Mouse (Mus musculus): ENCODE data around the gene BC034090.
"Not testable (repeated sequence)": the region's sequence is repeated elsewhere in the genome, so short reads cannot be mapped to it uniquely, and the experiment has no call there.

BC034090 gene

DNA sequence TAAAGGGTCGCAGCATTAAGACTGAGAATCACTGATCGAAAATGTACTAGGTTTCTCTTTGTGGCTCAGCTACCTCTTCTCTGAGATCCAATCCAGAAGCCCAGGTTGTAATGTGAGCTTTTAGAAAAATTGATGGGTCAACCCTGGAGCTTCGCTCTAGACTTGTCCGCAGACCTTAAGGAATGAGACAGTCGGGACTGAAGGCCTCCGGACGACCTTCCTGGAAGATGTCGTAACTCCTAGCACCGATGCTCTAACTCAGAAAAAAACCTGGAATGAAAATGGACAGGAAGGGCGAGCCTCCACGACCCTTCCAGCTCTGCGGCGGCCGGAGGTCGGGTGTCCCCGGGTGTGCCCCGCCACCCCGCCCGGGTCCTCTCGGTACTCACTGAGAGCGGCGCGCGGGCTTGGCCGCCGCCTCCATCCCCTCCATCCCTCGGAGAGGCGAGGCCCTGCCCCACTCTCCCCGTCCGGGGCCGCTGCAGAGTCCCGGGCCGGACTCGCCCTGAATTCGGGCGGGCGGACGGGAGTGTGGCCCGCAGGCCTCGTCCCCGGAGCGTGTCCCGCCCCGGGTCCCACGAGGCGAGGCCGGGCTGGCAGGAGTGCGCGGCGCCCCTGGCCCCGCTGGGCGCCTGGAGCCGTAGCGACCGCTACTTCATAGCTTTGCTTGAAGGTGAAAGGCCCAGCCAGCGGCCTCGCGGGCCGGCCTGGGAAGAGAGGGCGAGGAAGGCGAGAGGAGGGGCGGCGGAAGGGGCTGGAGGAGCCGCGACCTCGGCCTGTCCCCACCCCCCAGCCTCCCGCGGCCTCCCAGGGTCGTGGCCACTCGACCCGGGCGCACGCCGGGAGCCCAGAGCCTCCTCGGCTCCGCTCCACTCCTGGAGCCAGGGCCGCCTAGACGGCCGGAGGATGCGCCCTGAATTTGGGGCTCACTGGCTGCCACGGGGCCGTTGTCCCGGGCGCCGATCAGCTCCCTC, at the start of gene BC034090:
BC034090 (minus strand) TSS at position 648 of the 974 bp plus-strand sequence.
- peak; percentile 37 to 55 for DNase-seq

DNA sequence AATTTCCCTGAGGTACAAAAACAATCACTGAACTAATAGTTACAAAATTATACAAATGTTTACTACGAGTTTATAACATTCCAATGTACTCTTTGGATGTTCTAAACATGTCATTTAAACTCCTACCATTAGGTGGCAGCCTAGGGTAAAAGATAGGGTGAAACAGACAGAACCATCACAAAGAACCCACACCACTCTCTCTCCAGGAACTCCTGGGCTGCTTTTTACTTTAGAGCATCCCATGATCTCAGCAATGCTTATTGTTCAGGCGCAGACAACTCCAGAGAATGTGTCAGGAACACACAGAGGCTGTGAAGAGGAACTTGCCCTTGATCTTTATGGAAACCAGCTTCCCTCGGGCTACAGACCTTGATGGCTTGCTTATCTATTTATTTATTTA, 49.2 kb upstream of the BC034090 start:
- DNase-seq = peak; percentile 33 to 48

DNA sequence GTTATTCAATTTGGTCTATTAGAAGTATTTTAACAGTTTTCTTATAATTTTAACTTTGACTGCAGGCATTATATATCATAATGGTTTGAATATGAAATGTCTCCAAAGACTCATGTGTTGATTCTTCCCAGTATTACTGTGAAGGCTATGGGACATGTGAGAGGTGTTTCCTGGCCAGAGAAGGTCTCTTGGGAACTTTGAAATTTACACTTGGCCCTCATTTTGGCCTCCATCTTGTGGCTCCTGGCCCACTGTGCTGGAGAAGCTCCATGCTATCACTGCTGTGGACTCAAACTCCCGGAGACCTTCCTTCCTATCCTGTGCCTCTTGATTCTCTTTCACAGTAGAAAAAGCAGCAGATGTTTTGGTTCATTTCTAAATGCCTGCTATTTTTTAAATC, 45.2 kb upstream of the BC034090 start:
- no peak for DNase-seq

DNA sequence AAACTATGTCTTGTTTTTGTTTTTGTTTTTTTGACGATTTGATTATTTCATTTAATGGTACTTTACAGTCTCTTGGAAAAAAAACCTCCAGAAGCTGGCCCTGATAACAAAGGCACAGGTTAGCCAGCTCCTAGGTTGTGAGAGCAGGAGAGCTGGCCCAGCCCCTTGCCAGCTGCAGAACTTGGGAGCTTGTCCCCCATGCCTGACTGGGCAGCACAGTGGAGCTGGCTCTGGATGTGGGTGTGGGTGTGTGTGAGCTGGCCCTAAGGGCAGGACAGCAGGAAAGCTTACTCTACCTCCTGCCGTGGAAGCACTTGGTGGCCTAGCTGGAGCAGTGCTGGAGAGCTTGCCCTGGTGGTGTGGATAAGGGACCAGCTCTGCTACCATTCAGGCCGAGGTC, 43.8 kb upstream of the BC034090 start:
- DNase-seq = no peak

DNA sequence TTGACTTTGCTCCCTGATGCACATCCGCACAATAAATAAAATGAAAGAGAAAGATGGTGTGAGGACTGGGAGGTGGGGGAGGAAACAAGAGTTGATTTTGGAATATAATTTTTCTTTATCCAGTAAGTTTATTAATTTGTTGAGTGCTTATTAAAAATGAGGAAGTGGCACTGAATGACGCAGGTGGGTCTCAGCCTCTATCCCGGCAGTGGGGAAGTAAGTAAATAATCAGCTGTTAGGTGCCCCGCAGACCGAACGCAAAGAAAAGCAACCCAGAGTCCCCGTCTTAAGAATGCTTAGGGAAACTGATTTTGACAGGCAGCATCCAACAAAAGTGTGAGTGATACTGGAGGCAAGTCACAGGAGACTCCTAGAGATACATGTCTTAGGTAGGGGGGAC, 39.6 kb upstream of the BC034090 start:
- no peak for DNase-seq

DNA sequence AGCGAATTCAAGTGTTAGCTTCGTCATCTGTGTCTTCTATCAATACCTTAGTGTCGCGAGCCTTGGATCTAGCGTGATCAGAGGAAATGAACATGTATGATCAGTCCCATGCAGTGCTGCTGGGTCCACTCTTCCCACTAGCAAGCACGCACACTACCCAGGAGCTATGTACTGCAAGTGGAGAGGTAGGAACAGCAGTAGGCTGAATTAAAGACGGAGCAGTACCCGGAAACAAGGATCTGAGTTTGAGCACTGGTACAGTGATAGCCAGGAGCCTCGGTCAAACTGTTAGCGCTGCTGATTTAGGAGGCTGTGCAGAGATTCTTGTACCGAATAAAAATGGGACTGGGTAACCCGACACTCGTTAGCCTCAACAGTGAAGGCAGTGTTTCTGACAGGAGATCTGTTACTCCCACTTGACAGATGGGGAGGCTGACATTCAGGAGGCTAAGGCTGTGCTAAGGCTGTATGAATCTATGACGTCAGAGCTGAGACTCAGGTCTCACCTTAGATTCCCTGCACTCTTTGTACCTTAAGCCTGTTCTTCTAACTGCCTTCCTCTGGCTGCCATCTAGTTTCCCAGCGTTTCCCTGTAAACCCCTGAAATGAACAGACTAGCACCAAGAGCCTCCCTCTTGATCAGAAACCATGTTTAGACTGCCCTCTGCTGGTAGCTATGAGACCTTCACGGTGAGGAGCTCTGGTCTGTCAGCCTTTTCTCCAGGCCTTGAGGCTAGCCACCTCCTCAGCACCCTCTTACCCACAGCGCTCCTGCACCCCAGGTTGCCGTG, 37.0 kb upstream of the BC034090 start:
- DNase-seq = peak; percentile 68 to 80

DNA sequence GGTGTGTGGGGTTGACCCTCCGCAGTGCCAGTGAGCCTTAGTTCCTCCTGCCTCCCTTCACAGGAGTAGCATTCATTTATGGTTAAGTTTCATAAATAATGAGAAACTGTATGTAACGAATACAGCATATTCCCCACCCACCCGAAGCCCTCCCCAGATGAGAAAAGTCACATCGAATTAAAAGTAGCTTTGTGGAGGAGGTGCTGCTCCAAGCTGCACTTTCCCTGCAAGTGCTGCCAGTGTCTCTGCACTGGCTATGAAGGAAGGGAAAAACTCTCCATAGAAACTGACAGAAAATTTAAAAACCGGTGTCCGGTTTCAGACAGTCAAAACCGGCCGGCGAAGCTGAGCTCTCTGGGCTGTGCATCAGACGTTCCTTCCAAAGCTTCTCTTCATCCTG, 36.1 kb upstream of the BC034090 start:
- DNase-seq = no peak

DNA sequence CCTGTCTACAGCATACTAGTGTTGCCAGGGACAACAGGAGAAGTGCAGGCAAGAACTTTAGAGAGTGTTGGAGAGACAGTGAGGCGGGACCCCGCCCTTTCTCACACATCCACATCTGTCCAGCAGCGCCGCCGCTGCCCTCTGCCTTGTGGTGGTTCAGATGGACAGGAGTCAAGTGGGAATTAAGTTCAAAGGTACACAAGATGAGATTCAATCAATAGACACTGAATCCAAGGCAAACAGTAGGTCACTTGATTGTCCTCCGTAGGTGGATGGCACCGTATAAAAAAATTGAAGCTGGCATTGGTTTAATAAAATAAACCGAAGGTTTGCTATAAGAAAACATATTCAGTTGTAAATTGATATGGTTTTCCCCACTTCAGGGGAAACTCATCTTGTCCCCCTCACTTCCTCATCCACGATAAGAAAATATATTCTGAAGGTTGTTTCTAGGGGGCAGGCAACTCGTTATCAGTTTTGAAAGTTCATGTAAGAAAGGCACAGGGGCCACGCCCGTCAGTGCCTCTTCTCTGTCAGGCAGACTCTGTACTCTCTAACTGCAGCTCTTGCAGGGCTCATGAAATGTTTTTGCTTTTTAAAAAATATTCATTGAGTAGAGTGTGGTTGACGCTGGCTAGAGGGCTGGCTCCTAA, 32.3 kb upstream of the BC034090 start:
- DNase-seq = no peak

DNA sequence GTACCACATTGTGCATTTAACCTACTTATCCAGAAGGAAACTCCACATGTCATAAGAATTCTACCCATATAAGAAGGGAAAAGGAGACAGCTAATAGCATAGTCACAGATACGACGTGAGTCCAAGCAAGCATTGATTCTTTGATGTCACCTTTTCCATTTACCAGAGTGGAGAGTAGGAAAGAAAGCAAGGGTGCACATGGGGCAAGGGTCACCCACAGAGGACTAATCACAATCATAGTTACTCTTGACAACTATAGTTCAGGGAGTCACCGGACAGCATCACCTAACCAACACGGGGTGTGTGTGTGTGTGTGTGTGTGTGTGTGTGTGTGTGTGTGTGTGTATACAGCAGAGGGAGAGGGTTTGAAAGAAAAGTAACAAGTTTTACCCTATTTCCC, 31.5 kb upstream of the BC034090 start:
- DNase-seq = no peak

DNA sequence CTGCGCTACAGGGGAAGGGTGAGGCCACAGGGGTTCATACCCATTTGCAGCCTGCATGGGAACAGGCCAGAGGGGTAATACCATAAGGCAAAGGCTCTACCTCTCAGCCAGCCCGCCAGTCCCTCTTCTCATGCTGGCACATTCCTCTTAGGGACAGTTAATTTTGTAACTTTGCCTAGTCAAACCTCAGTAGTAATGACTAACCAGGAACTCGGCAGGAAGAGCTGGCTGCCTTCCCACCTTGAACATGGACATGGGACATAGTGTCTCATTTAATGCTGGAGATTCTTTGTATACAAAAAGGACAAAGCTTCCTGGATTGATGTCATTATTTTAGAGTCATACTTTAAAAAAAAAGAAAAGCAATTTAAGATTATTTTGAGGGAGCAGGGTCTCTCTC, 30.7 kb upstream of the BC034090 start:
- peak; percentile 41 to 68 for DNase-seq

DNA sequence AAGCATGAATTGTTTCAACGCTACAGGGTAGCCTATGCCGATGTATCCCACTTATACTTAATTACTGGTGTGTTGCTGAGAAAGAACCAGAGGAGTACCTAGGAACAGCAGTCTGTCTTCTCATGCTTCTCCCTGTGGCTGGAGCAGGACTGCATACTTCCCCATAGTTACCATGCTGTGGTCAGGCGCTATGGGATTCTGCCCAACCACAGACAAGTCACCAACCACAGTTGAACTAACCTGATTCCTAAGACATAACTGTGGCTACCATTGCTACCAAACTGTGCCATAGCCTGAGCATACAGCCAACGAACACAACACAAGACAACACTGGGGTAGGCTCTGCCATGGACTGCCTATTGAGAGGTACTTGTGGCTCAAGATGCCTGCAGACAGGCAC, 28.7 kb upstream of the BC034090 start:
- DNase-seq = no peak

DNA sequence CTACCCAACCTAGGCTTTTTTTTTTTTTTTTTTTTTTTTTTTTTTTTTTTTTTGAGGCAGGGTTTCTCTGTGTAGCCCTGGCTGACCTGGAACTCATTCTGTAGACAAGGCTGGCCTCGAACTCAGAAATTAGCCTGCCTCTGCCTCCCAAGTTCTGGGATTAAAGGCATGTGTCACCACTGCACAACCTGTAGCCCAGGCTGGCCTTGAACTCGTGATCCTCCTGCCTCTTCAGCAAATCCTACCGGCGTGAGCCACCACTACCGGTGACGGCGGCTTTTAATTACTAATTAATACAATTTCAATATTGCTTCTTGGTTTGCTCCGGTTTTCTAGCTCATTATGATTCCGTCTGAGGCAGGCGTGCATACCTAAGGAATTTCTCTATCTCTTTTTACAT, 18.3 kb upstream of the BC034090 start:
- not testable (repeated sequence) for DNase-seq

DNA sequence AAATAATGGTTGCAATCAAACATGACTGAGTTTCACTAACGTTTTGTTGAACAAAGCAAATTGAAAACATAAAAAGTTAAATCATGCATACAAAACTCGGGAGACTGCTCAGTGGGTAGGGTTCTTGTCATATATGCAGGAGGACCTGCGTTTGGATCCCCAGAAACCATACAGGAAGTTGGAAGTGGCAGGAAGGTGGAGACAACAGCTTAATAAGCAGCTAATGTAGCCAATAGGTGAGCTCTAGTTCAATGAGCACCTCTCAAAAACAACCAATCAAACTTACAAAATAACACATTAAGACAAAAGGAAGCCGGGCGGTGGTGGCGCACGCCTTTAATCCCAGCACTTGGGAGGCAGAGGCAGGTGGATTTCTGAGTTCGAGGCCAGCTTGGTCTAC, 10.1 kb upstream of the BC034090 start:
- no peak for DNase-seq

DNA sequence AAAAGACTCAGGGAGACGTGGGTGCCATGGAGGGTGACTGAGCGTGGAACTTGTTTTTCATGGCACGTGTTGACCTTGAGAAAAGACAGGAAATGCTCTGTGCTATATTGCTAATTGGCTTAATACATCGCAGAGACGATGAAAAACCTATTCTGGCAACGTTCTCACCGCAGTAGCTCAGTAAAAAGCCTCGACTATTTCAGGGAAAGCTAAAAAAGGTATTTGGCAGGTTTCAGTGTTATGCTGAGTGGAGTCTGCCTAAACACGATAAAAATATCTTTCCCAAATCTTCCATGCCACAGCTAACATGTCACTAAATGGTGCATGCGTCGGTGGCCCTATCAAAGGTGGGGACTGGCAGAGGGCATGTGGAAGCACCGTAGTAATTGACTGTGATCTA, 8.9 kb upstream of the BC034090 start:
- no peak for DNase-seq

DNA sequence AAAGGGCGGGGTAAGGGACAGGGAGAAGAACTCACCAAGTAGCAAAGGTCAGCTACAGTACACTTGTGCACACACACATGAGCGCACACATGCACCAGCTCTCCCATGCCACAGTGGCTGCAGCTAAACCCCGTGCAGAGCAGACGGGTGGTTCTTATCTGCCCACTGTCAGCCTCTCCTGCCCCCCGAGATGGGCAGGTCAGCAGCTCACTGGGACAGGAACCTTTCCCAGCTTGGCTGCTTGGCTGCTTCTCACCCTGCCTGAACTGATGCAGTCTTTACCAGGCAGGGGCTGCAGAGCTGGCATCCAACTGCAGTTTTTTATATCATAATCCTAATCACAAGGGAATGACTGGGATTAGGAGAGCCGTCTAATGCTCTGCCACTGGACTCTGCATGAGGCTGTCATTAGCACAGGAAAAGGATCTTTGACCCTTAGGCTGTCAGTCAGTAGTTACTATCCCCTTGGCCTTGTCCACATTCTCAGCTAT, 8.4 kb upstream of the BC034090 start:
- DNase-seq = no peak

DNA sequence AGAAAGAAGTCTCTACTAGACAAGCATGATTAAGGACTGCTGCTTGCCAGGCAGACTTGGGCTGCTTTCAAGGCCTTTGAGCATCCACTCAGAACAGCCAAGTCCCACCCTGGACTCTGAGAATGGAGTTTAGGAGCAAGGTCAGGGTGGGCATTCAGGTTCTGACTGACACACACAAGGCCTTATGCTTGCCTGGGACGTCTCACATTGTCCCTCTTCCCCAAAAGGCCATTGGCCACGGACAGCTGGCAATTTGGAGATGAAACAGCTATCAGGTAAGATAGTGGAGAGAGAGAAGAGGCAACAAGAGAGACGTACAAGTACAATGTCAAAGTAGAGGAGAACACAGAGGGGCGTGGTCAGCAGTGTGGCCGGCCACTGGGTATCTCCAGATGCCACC, 7.4 kb upstream of the BC034090 start:
- no peak for DNase-seq

DNA sequence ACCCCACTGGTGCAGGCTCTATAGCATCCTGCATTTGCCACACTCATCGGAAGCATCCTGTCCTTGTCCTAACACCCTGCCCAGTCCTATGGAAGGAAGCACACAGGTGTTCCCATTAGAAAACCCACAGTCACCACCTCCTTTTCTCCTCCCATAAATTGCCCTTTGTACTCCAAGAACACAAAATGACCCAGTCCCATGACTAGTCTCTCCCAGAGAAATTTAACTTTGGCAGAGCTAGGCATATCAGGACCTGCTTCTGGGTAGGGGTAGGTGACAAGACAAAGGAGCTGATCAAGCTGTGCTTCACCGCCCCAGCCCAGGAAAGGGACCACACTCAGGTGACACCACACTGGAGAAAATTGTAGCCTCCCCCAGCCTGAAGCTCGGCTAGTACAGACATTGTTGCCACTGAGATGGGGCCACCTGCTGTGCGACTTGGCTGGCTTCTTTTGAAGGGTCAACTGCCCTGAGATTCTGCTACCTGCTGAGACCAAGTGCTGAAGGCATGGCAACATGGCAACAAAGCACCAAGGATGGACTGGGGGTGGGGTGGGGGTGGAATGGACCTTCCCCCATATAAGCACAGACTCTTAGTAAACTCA, 6.4 kb upstream of the BC034090 start:
- DNase-seq = no peak

DNA sequence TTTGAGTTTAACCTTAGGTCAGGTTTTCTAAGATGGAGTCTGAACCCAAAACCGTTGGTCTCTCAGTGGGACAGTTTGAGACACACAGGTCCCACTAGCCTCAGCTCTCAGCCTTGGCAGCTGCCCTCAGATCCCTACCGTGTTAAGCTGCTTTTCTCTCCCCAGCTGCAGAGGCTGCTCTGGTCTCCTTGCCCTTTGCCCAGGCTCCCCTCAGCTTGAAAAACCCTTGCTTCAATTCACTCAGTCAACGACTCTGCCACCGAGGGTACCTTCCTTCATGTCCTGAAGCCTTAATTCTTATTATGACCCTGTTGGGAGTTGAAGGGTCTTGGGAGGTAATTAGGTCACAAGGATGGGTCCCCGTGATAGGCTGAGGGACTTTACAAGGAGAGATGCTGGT, 5.7 kb upstream of the BC034090 start:
- no peak for DNase-seq

DNA sequence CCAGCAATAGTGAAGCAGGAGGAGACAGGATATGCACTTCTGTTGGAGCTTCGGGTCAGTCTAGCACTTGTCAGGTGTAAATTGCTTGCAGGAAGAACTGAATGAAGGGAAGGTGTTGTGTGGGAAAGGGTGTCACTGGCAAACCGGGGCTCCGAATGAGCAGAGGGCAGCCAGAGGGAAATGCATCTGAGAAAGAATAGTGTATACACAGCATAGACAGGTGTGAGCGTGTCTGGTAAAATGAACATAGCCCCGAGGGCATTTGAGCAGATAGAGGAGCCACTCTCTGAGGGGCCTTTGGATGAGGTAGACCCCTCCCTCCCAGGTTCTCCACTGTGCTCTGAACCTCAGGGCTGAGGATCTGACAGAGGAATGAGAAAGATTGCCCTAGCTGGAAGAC, 3.8 kb upstream of the BC034090 start:
- no peak for DNase-seq

DNA sequence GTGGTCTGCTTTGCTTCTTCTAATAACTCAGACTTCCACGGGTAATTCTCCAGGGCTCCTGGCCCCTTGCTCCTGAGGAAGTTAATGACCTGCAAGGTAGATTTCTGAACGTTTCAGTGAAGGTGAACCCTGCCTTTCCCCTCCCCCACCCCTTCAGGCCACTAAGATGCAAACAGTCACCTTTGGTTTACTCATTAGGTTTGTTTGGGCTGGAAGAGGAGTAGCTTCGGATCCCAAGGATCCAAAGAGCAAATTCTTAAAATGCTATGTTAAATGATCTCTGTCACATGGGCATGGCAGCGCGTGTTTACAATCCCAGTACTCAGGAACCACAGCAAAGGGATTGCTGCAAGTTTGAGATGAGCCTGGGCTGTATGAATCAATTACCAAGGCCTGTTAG, 3.2 kb upstream of the BC034090 start:
- no peak for DNase-seq

DNA sequence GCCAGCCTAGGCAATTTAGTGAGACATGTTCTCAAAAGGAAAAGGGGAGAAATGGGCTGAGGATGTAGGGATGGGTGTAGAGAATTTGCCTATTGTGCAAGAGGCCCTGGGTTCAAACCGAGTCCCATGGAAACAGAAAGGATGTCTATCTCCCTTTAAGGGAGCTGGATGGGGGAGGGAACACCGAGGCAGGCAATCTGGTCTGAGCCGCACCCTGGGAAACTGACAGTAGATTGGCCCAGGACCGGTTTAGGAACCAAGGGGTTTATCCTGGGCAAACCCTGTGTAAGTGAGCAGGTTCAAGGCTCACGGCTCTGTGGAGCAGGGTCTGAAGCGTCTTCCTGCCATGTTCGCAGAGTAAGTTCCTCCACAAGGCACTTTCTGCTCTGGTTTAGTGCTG, 1.3 kb upstream of the BC034090 start:
- no peak for DNase-seq

DNA sequence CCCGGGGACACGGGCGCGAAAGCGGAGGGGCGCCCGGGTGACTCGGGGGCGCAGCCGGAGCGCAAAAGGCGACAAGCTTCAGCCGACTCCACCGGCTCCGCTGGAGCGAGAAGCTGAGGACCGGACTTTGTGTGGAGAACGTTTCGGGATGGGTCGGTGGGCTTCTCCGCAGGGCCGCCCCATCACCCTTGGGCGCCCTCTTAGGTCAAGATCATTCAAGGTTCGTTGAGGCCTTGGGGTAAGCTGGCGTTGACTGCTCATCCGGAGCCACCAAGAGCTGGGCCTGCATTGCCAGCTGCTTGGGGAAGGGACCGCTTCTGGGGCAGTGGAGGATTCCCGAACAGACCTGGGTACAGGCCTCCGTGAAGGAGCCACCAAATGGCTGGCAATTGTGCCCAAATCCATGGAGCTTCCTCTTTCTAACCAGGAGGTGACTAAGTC, 547 bp upstream of the BC034090 start:
- DNase-seq = no peak

DNA sequence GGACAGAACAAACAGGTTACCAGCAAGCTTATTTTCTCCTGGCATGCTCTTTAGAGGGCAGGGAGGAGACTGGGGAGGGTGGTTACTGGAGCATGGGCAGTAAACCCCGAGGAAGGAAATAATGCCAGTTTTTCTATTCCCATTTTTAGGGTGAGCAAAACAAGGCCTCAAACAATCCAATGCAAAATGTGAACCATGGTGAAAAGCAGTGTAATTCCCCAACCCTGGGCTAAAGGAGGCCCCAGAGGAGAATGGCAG, 1.8 kb downstream of the BC034090 start:
- DNase-seq = no peak
